Mouse (Mus musculus): ENCODE measurements around the gene Lpin1.
A peak's percentile ranks its signal among the peaks of the same experiment; 100 is the strongest.

The Lpin1 gene

DNA sequence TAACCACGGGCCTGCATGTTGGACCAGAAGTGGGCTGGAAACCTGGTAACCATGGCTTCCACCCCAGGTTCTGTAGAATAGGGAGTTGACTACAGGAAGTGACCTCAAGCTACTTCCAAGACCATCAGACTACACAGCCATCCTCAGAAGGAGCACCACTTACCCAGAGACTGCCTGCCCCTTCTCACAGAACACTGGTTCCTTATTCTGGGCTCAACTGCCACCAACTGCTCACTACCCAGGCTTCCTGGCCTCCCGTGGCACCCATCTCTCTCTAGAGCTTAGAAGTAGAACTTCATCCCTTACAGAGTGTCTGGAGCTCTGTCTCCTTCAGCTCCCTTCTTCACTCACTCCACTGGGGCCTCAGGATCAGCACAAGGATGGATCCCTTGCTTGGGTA is at the start of gene Lpin1:
Gene Lpin1, minus strand, starts transcription at position 31 of the 400 bp plus-strand sequence.
- DNase-seq (ENCODE audit: low read depth), result no peak

DNA sequence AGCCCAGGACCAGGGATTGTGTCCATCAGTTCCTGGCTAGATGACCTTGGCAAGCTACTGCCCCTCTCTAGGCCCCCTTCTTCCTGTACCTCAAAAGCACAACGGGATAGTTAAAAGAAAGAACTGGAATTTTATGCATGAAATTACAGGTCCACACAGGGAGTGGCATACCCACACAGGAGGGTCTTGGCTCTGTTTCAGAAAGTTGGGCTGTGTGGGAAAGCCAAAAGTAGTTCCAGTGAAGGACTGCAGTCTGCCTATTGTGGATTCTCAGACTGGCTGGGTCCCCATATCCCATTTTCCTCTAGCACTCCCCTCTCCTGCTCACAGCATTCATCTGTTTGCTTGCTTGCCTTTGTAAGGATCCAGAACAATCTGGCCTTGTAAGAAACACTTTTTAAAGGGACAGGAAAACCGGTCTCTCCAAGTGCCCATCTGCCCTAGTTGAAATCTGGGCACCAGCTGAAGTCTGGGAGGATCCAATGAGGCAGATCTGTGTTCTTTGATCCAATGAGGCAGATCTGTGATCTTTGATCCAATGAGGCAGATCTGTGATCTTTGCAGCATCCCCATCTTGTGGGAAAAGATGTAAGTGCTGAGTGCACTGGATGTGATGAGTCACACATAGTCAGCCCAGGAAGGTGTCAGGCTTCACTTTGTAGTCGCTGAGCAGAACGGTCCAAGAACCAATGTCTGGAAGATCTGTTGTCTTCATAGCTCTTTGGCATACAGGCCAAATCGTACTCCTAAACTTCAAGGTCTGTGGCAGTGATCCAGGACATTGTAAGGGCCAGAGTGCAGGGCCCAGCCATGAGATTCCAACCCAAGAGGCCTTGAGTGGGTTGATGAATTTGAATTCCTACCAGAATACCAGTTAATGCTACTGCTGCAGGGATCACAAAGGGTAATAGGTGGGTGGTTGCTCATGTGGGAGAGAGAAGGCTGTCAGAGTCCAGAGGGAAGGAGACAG is 46.4 kb upstream of the Lpin1 start:
- DNase-seq (ENCODE audit: low read depth), result no peak

GRCm38 (mm10) chr12:16655604-16656003 is 44.8 kb upstream of the Lpin1 start:
- no peak for DNase-seq (ENCODE audit: low read depth)

- DNase-seq (ENCODE audit: low read depth), result peak; percentile 23
These were observed 42.7 kb upstream of the Lpin1 start, which contains the start of gene Ntsr2 for GRCm38 (mm10) chr12:16653332-16654093. Ntsr2 (plus strand) TSS chr12:16653382.

DNA sequence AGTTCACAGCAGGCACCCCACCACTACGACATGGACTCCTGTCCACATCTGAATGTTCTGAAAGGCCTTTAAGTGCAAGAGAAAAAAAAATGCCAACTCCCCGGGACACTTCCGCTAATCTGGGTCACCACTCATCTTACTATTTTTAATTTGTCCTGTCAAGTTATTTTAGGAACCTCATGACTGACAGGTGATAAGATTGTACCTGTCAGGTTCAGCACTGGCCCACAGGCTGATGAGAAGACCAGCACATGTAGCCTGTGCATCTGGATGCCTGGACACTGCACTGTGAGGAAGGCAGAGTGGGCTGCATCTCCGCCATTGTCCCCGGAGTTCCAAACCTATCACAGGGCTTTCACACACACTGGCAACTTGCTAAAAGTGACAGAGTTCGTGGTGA is 39.1 kb upstream of the Lpin1 start:
- no peak for DNase-seq (ENCODE audit: low read depth)

- DNase-seq (ENCODE audit: low read depth), result no peak
These were observed 37.5 kb upstream of the Lpin1 start for GRCm38 (mm10) chr12:16648273-16648672.

- no peak for DNase-seq (ENCODE audit: low read depth)
These were observed 36.1 kb upstream of the Lpin1 start for GRCm38 (mm10) chr12:16646780-16647409.

DNA sequence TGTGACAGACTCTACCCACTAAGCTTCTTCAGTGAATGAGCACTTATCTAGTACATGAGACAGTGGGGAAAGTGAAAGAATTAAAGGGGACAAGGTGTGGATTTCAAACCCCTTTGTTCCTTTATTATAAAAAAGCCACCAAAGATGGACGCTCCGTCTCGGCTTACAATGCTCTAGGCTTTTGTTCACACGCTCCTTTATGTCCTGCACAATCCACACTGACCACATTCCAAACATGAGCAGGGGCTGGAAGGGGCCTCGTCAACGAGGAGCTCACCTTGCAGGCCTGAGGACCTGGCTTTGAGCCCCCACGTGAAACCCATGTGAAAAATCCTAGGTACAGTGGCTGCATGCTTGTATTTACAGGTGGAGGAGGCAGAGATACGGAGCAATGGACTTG is 33.9 kb upstream of the Lpin1 start:
- DNase-seq (ENCODE audit: low read depth), result no peak

- no peak for DNase-seq (ENCODE audit: low read depth)
These were observed 33.0 kb upstream of the Lpin1 start for GRCm38 (mm10) chr12:16643508-16644345.

DNA sequence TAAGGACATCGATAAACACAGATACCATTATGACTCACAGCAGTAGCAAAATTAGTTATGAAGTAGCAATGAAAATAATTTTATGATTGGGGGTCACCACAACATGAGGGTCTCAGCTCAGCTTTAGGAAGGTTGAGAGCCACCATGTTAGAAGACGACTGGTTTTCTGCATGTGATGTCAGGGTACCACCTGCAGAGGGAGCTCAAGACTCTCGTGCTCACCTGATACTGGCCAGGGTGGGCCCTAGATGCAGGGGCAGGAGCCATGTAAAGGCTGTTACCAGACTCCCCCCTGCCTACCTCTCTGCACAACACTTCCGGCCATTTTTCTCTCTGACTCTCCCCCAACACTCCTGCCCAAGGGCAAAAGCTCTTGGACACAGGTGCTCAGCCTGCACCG is 31.2 kb upstream of the Lpin1 start:
- DNase-seq (ENCODE audit: low read depth), result no peak

DNA sequence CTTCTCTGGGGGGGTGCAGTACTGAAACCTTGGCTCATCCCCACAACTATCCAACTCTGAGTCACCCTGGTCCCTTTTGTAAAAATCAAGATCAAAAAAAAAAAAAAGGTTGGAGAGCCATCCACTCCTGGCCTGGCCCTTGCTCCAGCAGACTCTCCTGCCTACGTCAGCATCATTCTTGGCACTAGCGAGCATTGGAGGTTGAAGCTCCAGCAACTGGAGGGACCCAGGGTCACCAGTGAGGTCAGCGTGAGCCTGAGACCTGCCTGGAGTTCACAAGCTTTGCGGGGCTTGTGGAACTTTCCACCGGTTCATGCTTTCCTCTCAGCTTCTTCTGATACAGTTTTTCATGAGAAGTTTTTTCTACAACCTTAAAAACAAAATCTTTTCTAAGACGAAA is 29.3 kb upstream of the Lpin1 start:
- no peak for DNase-seq (ENCODE audit: low read depth)

DNA sequence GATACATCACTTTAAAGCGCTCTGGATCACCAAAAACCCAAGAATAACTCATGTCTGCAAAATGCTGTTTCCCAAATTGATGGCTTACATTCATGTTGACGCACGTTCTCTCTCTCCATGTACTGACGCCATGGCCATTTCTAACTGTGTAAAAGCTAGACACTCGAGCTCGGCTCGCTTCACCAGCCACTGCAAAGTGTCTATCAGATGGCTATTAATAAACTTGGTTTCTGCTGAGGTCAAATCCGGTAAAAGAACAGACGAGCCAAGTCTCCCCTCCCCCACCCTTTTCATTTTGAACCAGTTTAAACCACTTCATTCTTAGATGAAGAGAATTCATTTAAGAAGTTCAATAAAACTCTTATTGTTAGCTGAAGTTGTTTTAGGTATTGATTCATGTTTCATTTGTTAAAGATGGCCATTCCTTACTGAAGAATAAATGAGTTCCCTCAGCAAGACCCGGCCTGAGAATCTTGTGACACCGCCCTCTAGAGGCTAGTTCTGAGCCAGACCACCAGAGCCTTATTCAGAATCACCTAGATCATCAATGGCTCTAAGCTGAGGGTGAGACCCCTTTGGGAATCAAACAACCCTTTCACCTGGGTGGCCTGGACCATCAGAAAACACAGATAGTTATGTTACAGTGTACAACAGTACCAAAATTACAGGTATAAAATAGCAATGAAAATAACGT is 28.5 kb upstream of the Lpin1 start:
- DNase-seq (ENCODE audit: low read depth), result no peak

GRCm38 (mm10) chr12:16635816-16636215 is 25.1 kb upstream of the Lpin1 start:
- DNase-seq (ENCODE audit: low read depth), result no peak

GRCm38 (mm10) chr12:16634075-16634813 is 23.5 kb upstream of the Lpin1 start:
- DNase-seq (ENCODE audit: low read depth), result peak; percentile 13

DNA sequence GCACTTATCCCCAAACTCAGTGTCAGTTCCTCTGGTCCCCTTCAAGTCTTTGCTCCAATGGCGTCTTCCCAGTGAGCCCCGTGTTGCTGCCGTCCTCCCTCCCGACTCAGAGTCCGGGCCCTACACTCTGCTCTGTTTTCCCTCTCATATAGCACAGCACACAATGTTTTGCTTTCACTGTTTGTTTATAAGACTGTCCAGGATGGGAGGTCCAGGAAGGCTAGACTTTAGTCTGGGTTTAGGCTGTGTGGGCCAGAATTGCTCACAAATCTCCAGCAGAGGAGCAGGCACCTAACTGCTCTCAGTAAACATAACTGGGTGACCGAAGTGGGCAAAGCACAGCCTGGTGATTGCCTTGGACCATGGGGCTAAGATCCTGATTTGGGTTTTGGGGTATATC is 22.5 kb upstream of the Lpin1 start:
- no peak for DNase-seq (ENCODE audit: low read depth)

GRCm38 (mm10) chr12:16631423-16631822 is 20.7 kb upstream of the Lpin1 start:
- DNase-seq (ENCODE audit: low read depth), result no peak

DNA sequence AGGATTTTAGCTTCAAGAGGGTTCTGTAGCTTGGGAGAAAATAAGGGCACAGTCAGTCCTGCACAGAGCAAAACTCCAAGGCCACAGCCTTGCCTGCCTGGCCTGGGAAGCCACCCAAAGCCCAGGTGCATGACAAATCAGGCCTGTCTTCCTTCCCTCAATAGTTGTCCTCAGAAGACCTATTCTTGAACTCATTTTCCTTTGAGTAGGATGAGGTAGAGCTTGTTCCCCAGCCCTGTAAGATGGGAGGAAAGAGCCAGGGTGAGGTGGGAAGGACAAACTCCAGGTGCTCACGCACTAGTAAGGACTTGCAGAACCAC is 20.1 kb upstream of the Lpin1 start:
- no peak for DNase-seq (ENCODE audit: low read depth)

DNA sequence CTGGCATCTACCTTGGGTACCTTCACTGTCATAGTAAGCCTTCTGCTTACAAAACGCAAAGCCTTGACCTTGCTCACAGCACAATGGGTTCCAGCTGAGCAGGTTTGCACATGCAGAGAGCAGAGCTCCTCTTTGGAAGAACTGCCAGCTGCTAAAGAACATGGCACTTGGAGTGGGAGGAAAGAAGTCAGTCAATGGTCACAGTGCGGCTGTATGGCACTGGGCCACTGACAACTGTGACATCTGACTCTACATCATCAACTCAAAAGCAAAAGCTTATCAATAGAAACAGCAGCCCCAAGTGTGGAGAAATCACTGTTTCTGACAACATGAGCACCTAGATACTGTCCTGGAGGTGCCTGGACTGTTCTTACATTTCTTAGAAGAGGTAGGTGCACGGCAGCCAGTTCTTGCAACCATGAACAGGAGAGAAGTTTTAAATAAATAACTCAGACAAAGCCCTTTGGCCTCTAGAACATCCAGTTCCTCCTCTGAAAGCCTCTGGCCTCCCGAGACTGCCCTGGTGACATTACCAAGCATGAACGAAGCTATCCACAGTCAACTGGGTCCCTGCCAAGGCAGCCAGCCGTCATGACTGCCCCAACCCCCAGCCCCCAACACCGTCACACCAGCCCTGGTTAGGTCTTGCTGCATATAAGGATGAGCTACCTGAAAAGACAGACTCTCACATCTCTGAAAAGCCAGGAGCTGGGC is 19.5 kb upstream of the Lpin1 start:
- no peak for DNase-seq (ENCODE audit: low read depth)

DNA sequence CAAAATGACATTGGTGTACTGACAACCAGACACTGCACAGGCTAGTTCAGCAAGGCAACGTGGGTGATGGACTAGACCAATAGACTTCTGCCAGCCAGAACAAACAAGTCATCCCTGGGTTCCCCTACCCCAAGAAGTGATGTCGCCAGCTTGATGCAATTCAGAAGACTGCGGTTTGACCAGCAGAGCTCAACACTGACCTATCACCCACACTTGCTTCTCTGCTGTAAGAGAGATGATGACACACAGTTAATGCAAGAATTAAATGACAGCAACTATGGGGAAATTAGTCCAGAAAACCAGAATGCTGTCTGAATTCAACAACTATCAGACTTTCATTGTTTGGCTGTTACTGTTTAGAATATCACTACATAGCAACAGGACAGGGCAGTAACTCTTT is 9.5 kb upstream of the Lpin1 start:
- no peak for DNase-seq (ENCODE audit: low read depth)

- no peak for DNase-seq (ENCODE audit: low read depth)
These were observed 8.7 kb upstream of the Lpin1 start for GRCm38 (mm10) chr12:16619453-16619852.

All from c-Kit-positive CD71-positive TER-119-negative erythroid progenitor cells, embryonic 14.5 days (primary cell).